Mouse (Mus musculus) MEL (cell line): ENCODE measurements around the gene Dock11. TPM values are rescaled to one million over a fixed set of nuclear protein-coding genes. Genes with fewer than 3 reads are reported as not detected.

Source experiments
- DNase-seq: peaks from one replicate; pipeline ENCODE4 v3.0.0; 2011; ENCODE audit warnings: low read depth, low spot score
- H3K27ac ChIP-seq: 2 replicates; pipeline ENCODE4 v1.5.1; 2012; ENCODE audit warnings: low read depth, mild to moderate bottlenecking, control low read depth, low read length, moderate library complexity; ENCODE audit not compliant: control insufficient read depth
- H3K27me3 ChIP-seq, 2 experiments: fragments of 150-350 bp in 1 of 2; sonication (generic) in 1 of 2; 2 replicates each; pipeline ENCODE4 v1.6.1; 2012; ENCODE audit warnings: low read length in 2 of 2, mild to moderate bottlenecking in 2 of 2, improper control_type of control experiment in 1 of 2, moderate library complexity in 1 of 2; ENCODE audit not compliant: insufficient read depth in 2 of 2, control insufficient read depth in 1 of 2
- H3K36me3 ChIP-seq, 2 experiments: 2 replicates each; pipeline ENCODE4 v1.6.1; 2012 to 2014; ENCODE audit warnings: low read length in 2 of 2, improper control_type of control experiment in 1 of 2, inconsistent platforms in 1 of 2, mild to moderate bottlenecking in 1 of 2; ENCODE audit not compliant: insufficient read depth in 2 of 2, control insufficient read depth in 1 of 2
- H3K4me1 ChIP-seq, 2 experiments: fragments of 150-350 bp in 1 of 2; sonication (generic) in 1 of 2; 2 replicates each; pipeline ENCODE4 v1.6.1; 2012; ENCODE audit warnings: low read length in 2 of 2, improper control_type of control experiment in 1 of 2, mild to moderate bottlenecking in 1 of 2; ENCODE audit not compliant: insufficient read depth in 2 of 2, control insufficient read depth in 1 of 2
- H3K4me3 ChIP-seq, 2 experiments: fragments of 150-350 bp in 1 of 2; sonication (generic) in 1 of 2; 2 replicates each; pipeline ENCODE4 v1.5.1; 2012; ENCODE audit warnings: low read depth in 2 of 2, low read length in 2 of 2, mild to moderate bottlenecking in 2 of 2, moderate library complexity in 2 of 2, control low read depth in 1 of 2, improper control_type of control experiment in 1 of 2; ENCODE audit not compliant: control insufficient read depth in 1 of 2, insufficient read depth in 1 of 2
- H3K79me2 ChIP-seq: 2 replicates; pipeline ENCODE4 v1.6.1; 2012; ENCODE audit warnings: mild to moderate bottlenecking, low read length, moderate library complexity; ENCODE audit not compliant: control insufficient read depth, poor library complexity, insufficient read depth
- H3K9ac ChIP-seq: 2 replicates; pipeline ENCODE4 v1.6.1; 2012; ENCODE audit warnings: low read depth, mild to moderate bottlenecking, control low read depth, low read length, moderate library complexity; ENCODE audit not compliant: control insufficient read depth, poor library complexity, severe bottlenecking
- H3K9me3 ChIP-seq: fragments of 150-350 bp; sonication (generic); replicated peaks from 2 replicates; pipeline ENCODE4 v1.6.1; 2012; ENCODE audit warnings: mild to moderate bottlenecking, low read length, improper control_type of control experiment, moderate library complexity; ENCODE audit not compliant: insufficient read depth
- BHLHE40 ChIP-seq: IDR thresholded peaks from 2 replicates; pipeline ENCODE4 v1.6.1; 2012; ENCODE audit warnings: low read depth, mild to moderate bottlenecking, inconsistent platforms, low read length, improper control_type of control experiment, borderline replicate concordance
- CHD1 ChIP-seq: IDR thresholded peaks from 2 replicates; pipeline ENCODE4 v1.6.1; 2012; ENCODE audit warnings: low read depth, mild to moderate bottlenecking, inconsistent platforms, low read length, improper control_type of control experiment
- E2F4 ChIP-seq: IDR thresholded peaks from 2 replicates; pipeline ENCODE4 v1.6.1; 2011; ENCODE audit warnings: low read depth, low read length, improper control_type of control experiment, borderline replicate concordance
- ELF1 ChIP-seq: IDR thresholded peaks from 2 replicates; pipeline ENCODE4 v1.6.1; 2014; ENCODE audit warnings: low read depth, mild to moderate bottlenecking, inconsistent platforms, low read length, improper control_type of control experiment, moderate library complexity
- GATA1 ChIP-seq: IDR thresholded peaks from 2 replicates; pipeline ENCODE4 v1.6.1; 2011; ENCODE audit warnings: low read depth, low read length, improper control_type of control experiment
- KAT2A ChIP-seq: conservative IDR thresholded peaks from 2 replicates; pipeline ENCODE4 v1.6.1; 2012; ENCODE audit warnings: low read depth, low read length, improper control_type of control experiment, inconsistent platforms
- MAFK ChIP-seq: IDR thresholded peaks from 2 replicates; pipeline ENCODE4 v1.6.1; 2011; ENCODE audit warnings: low read depth, mild to moderate bottlenecking, low read length, improper control_type of control experiment, borderline replicate concordance
- MAX ChIP-seq: IDR thresholded peaks from 2 replicates; pipeline ENCODE4 v1.6.1; 2011; ENCODE audit warnings: low read length, improper control_type of control experiment
- MEF2A ChIP-seq: IDR thresholded peaks from 2 replicates; pipeline ENCODE4 v1.6.1; 2014; ENCODE audit warnings: low read depth, mild to moderate bottlenecking, inconsistent platforms, low read length, improper control_type of control experiment; ENCODE audit not compliant: poor library complexity, insufficient replicate concordance, severe bottlenecking; ENCODE audit errors: extremely low read depth
- MXI1 ChIP-seq: IDR thresholded peaks from 2 replicates; pipeline ENCODE4 v1.6.1; 2011; ENCODE audit warnings: mild to moderate bottlenecking, low read depth, low read length, improper control_type of control experiment
- MYB ChIP-seq: IDR thresholded peaks from 2 replicates; pipeline ENCODE4 v1.6.1; 2011; ENCODE audit warnings: mild to moderate bottlenecking, low read depth, low read length, improper control_type of control experiment
- MYC ChIP-seq: IDR thresholded peaks from 2 replicates; pipeline ENCODE4 v1.6.1; 2011; ENCODE audit warnings: low read depth, mild to moderate bottlenecking, low read length, improper control_type of control experiment, moderate library complexity
- NRF1 ChIP-seq: IDR thresholded peaks from 2 replicates; pipeline ENCODE4 v1.6.1; 2014; ENCODE audit warnings: low read depth, mild to moderate bottlenecking, inconsistent platforms, low read length, improper control_type of control experiment, moderate library complexity; ENCODE audit not compliant: poor library complexity, insufficient read depth, severe bottlenecking
- POLR2AphosphoS2 ChIP-seq: IDR thresholded peaks from 2 replicates; pipeline ENCODE4 v1.6.1; 2011; ENCODE audit warnings: low read length, improper control_type of control experiment
- RAD21 ChIP-seq: IDR thresholded peaks from 2 replicates; pipeline ENCODE4 v1.6.1; 2011; ENCODE audit warnings: mild to moderate bottlenecking, low read depth, low read length, improper control_type of control experiment
- RCOR1 ChIP-seq: IDR thresholded peaks from 2 replicates; pipeline ENCODE4 v1.6.1; 2012; ENCODE audit warnings: low read depth, mild to moderate bottlenecking, inconsistent platforms, low read length, improper control_type of control experiment
- SIN3A ChIP-seq: IDR thresholded peaks from 2 replicates; pipeline ENCODE4 v1.6.1; 2012; ENCODE audit warnings: low read length, improper control_type of control experiment, inconsistent platforms
- SMC3 ChIP-seq: IDR thresholded peaks from 2 replicates; pipeline ENCODE4 v1.6.1; 2011; ENCODE audit warnings: low read depth, low read length, improper control_type of control experiment
- TCF12 ChIP-seq: IDR thresholded peaks from 2 replicates; pipeline ENCODE4 v1.6.1; 2014; ENCODE audit warnings: low read depth, mild to moderate bottlenecking, inconsistent platforms, low read length, improper control_type of control experiment, moderate library complexity
- USF1 ChIP-seq: IDR thresholded peaks from 2 replicates; pipeline ENCODE4 v1.6.1; 2014; ENCODE audit warnings: low read depth, mild to moderate bottlenecking, inconsistent platforms, low read length, improper control_type of control experiment, moderate library complexity
- ZC3H11A ChIP-seq: IDR thresholded peaks from 2 replicates; pipeline ENCODE4 v1.6.1; 2012; ENCODE audit warnings: low read depth, mild to moderate bottlenecking, inconsistent platforms, low read length, improper control_type of control experiment
- ZNF384 ChIP-seq: IDR thresholded peaks from 2 replicates; pipeline ENCODE4 v1.6.1; 2012; ENCODE audit warnings: low read depth, mild to moderate bottlenecking, inconsistent platforms, low read length, improper control_type of control experiment
- polyA plus RNA-seq, 2 experiments: library from polyadenylated mRNA; stranded (reverse) in 1 of 2; unstranded in 1 of 2; fragments of >175 nt in 1 of 2; fragments of >200 nt in 1 of 2; gene quantifications; 2 replicates each; pipeline versions ENCODE4 v1.2.1 to v1.2.4; 2012; ENCODE audit warnings: low replicate concordance in 2 of 2, low read depth in 1 of 2; ENCODE audit not compliant: insufficient read length in 2 of 2, insufficient read depth in 1 of 2, missing spikeins in 1 of 2
- total RNA-seq: library from RNA; depleted of rRNA; stranded (reverse); fragments of 300-350 nt; gene quantifications from 2 replicates; pipeline ENCODE4 v1.2.3, GENCODE M21; 2012

Gene Dock11
- total and polyA plus RNA-seq, 3 experiments: 8.8 to 9.1 TPM; not detected in 1

GRCm38 (mm10) chrX:36047451-36047850, 158.8 kb downstream of the Dock11 start:
- no peak for DNase-seq
- Histone ChIP-seq H3K27ac (no peak overlapping the region), H3K9ac (no peak overlapping the region), H3K9me3 (no peaks in the 10 kb centered on the region), H3K36me3 (peaks cover 0 to 10% of the 10 kb centered on the region in 2 experiments; a peak in 2 of 4 replicates), H3K4me1 (peaks cover 2 to 3% of the 10 kb centered on the region in 2 experiments; a peak in 2 of 4 replicates), H3K4me3 (no peak overlapping the region), H3K27me3 (no peaks in the 10 kb centered on the region), H3K79me2 (no peaks in the 10 kb centered on the region)
- TF ChIP-seq RAD21 (no peak), MYB (no peak), ELF1 (no peak), POLR2AphosphoS2 (no peak), ZC3H11A (no peak), MEF2A (no peak)

- H3K9me3 ChIP-seq: no peaks in the 10 kb centered on the region
- no peak overlapping the region for H3K9ac ChIP-seq
- DNase-seq: peak; percentile 22
- no peak overlapping the region for H3K27ac ChIP-seq
- H3K4me3 ChIP-seq: no peak overlapping the region
- peaks cover 0 to 10% of the 10 kb centered on the region in 2 experiments; a peak in 2 of 4 replicates for H3K36me3 ChIP-seq
- H3K27me3 ChIP-seq: no peaks in the 10 kb centered on the region
- H3K79me2 ChIP-seq: no peaks in the 10 kb centered on the region
- no peak for TF ChIP-seq GATA1
- TF ChIP-seq CHD1: no peak
- no peak for TF ChIP-seq MYB
- TF ChIP-seq RCOR1: no peak
- TF ChIP-seq SIN3A: no peak
- no peak for TF ChIP-seq MYC
- TF ChIP-seq E2F4: no peak
- TF ChIP-seq MXI1: no peak
- no peak for TF ChIP-seq ZNF384
- TF ChIP-seq SMC3: no peak
- TF ChIP-seq BHLHE40: no peak
- TF ChIP-seq RAD21: no peak
- TF ChIP-seq MAFK: no peak
- TF ChIP-seq USF1: no peak
- TF ChIP-seq NRF1: no peak
- TF ChIP-seq ZC3H11A: no peak
- TF ChIP-seq MAX: no peak
- TF ChIP-seq KAT2A: no peak
- TF ChIP-seq TCF12: no peak
- H3K4me1 ChIP-seq: peaks cover 2 to 3% of the 10 kb centered on the region in 2 experiments; a peak in 2 of 4 replicates
These were observed 161.7 kb downstream of the Dock11 start for GRCm38 (mm10) chrX:36050312-36050711.
